Mouse (Mus musculus) forebrain, embryonic 13.5 days (tissue): ENCODE results near the gene Gm9817. TPM values are rescaled to one million over a fixed set of nuclear protein-coding genes. Genes with fewer than 3 reads are reported as not detected.

Experiments
- ATAC-seq: fragments of 200-750 bp; cut with Nextera tagmentation; 2 replicates; pipeline ENCODE4 v1.8.0; 2017
- H3K27ac ChIP-seq: fragments of 300-500 bp; sonication (generic); 2 replicates; pipeline ENCODE4 v1.5.1; 2015; ENCODE audit warnings: inconsistent platforms, mild to moderate bottlenecking, moderate library complexity
- H3K27me3 ChIP-seq: fragments of 300-500 bp; sonication (generic); 2 replicates; pipeline ENCODE4 v1.6.1; 2015; ENCODE audit warnings: mild to moderate bottlenecking, inconsistent platforms
- H3K36me3 ChIP-seq: fragments of 300-500 bp; sonication (generic); 2 replicates; pipeline ENCODE4 v1.6.1; 2015; ENCODE audit warnings: mild to moderate bottlenecking, inconsistent platforms; ENCODE audit not compliant: poor library complexity, severe bottlenecking
- H3K4me1 ChIP-seq: fragments of 300-500 bp; sonication (generic); 2 replicates; pipeline ENCODE4 v1.6.1; 2015; ENCODE audit warnings: inconsistent platforms
- H3K4me2 ChIP-seq: fragments of 300-500 bp; sonication (generic); 2 replicates; pipeline ENCODE4 v1.6.1; 2015; ENCODE audit warnings: inconsistent platforms, mild to moderate bottlenecking, moderate library complexity
- H3K4me3 ChIP-seq: fragments of 300-500 bp; sonication (generic); 2 replicates; pipeline ENCODE4 v1.5.1; 2015; ENCODE audit warnings: mild to moderate bottlenecking, inconsistent platforms
- H3K9ac ChIP-seq: fragments of 300-500 bp; sonication (generic); 2 replicates; pipeline ENCODE4 v1.6.1; 2015; ENCODE audit warnings: mild to moderate bottlenecking, inconsistent platforms
- H3K9me3 ChIP-seq: fragments of 300-500 bp; sonication (generic); replicated peaks from 2 replicates; pipeline ENCODE4 v1.6.1; 2016; ENCODE audit warnings: inconsistent platforms
- WGBS: fragments of 180-500 bp; shearing (Covaris S2); methylation state at CpG from one replicate; pipeline ENCODE4 v1.1.7; 2015; 5-methylcytosine and 5-hydroxymethylcytosine counted together
- polyA plus RNA-seq: library from polyadenylated mRNA; unstranded; fragments of >200 nt; fragmentation: Nextera tagmentation; extraction: Ambion mirVana; gene quantifications from 2 replicates; pipeline ENCODE4 v1.2.1, GENCODE M21; 2015

Gene Gm9817
- polyA plus RNA-seq, 1 experiment from 2014 or later, result not detected

DNA sequence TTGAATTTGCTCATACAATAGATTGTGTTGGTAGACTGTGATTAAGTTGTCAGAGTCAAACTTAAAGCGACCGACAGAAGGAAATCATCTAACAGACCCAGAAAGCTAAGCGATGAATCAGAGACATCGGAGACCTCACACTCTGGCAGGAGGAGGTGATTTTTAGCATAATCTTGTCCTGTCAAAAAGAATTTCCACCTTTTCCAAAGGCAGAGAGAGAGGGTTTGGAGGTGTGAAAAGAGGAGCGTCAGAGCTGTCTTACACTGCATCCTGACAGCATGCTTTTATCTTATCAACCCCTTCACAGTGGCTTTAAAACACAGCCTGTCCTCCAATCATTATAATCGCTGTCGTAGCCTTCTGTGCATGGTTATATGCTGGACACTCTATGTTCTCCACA, 25.7 kb upstream of the Gm9817 start:
- Histone ChIP-seq H3K27ac (no peak overlapping the region), H3K4me2 (no peak overlapping the region), H3K4me3 (no peak overlapping the region), H3K36me3 (no peaks in the 10 kb centered on the region), H3K9me3 (no peaks in the 10 kb centered on the region), H3K9ac (no peak overlapping the region), H3K4me1 (peaks cover 9% of the 10 kb centered on the region; the same call in 1 of the 2 replicates), H3K27me3 (no peaks in the 10 kb centered on the region)
- no peak for ATAC-seq
- WGBS, result 74% methylated on average over 7 of the region's 7 CpGs

GRCm38 (mm10) chr13:45053843-45054242, 24.6 kb upstream of the Gm9817 start:
- no peaks in the 10 kb centered on the region for H3K27me3 ChIP-seq
- no peak overlapping the region for H3K4me2 ChIP-seq
- no peak for ATAC-seq
- 94% methylated on average over 3 of the region's 3 CpGs for WGBS
- H3K4me3 ChIP-seq, result no peak overlapping the region
- H3K4me1 ChIP-seq, result peaks cover 9% of the 10 kb centered on the region; the same call in 1 of the 2 replicates
- H3K9ac ChIP-seq, result no peak overlapping the region
- H3K36me3 ChIP-seq, result no peaks in the 10 kb centered on the region
- H3K27ac ChIP-seq, result no peak overlapping the region
- H3K9me3 ChIP-seq, result no peaks in the 10 kb centered on the region

- Histone ChIP-seq H3K36me3 (no peaks in the 10 kb centered on the region), H3K27me3 (no peaks in the 10 kb centered on the region), H3K4me1 (0 out of 2 replicates have a peak, but pooled peaks cover 4% of the 10 kb centered on the region), H3K9ac (no peak overlapping the region), H3K27ac (no peak overlapping the region), H3K9me3 (no peaks in the 10 kb centered on the region), H3K4me2 (no peak overlapping the region), H3K4me3 (no peak overlapping the region)
- 82% methylated on average over 17 of the region's 17 CpGs for WGBS
- ATAC-seq, result peak; percentile 41; the same call in 1 of the 2 replicates
These were observed 19.3 kb upstream of the Gm9817 start for GRCm38 (mm10) chr13:45059206-45059605.

GRCm38 (mm10) chr13:45063146-45063545, 15.3 kb upstream of the Gm9817 start:
- ATAC-seq, result no peak
- no peak overlapping the region for H3K9ac ChIP-seq
- no peak overlapping the region for H3K27ac ChIP-seq
- H3K4me2 ChIP-seq, result no peak overlapping the region
- no peaks in the 10 kb centered on the region for H3K27me3 ChIP-seq
- 0 out of 2 replicates have a peak, but pooled peaks cover 4% of the 10 kb centered on the region for H3K4me1 ChIP-seq
- no peaks in the 10 kb centered on the region for H3K36me3 ChIP-seq
- no peaks in the 10 kb centered on the region; the same call in 1 of the 2 replicates for H3K9me3 ChIP-seq
- no peak overlapping the region for H3K4me3 ChIP-seq
- 81% methylated on average over 5 of the region's 5 CpGs for WGBS

DNA sequence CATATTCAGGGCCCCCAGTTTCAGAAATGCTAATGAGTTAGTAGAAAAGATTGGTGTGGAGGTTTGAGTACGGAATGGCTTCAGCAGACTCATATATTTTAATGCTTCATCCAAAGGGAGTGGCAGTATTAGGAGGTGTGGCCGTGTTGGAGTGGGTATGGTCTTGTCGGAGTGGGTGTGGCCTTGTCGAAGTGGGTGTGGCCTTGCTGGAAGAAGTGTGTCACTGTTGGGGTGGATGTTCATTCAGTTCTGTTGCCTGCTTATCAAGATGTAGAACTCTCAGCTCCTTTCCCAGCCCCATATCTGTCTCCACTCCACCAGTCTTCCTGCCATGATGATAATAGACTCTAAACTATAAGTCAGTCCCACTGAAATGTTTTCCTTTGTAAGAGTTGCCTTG, 13.5 kb upstream of the Gm9817 start:
- ATAC-seq, result no peak
- Histone ChIP-seq H3K36me3 (no peaks in the 10 kb centered on the region), H3K4me2 (no peak overlapping the region), H3K9me3 (no peaks in the 10 kb centered on the region; the same call in 1 of the 2 replicates), H3K4me3 (no peak overlapping the region), H3K27ac (no peak overlapping the region), H3K27me3 (no peaks in the 10 kb centered on the region), H3K4me1 (no peaks in the 10 kb centered on the region), H3K9ac (no peak overlapping the region)
- 94% methylated on average over 4 of the region's 4 CpGs for WGBS

DNA sequence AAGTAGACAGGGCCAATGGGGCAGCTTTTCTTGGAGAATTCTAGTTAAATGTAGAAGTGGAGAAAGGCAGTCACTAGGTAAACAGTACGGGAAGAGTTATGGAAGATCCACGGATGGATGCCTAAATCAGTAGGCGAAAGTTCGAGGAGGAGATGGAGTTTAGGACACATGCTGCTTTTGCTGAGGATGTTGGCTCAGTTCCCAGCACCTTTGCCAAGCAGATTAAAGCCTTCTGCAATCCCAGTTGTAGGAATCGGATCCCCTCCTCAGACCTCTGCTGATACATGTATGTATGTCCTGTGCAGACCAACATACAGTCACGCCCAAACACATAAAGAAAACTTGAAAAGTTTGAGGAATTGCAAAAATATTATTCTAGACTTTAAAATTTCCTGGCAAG, 8.1 kb upstream of the Gm9817 start:
- H3K9me3 ChIP-seq, result no peaks in the 10 kb centered on the region
- H3K4me2 ChIP-seq, result no peak overlapping the region
- no peak overlapping the region for H3K9ac ChIP-seq
- H3K27me3 ChIP-seq, result no peaks in the 10 kb centered on the region
- no peaks in the 10 kb centered on the region for H3K36me3 ChIP-seq
- no peak overlapping the region for H3K4me3 ChIP-seq
- no peak overlapping the region for H3K27ac ChIP-seq
- no peaks in the 10 kb centered on the region for H3K4me1 ChIP-seq
- 75% methylated on average over 6 of the region's 6 CpGs for WGBS
- no peak for ATAC-seq

GRCm38 (mm10) chr13:45075012-45075411, 3.5 kb upstream of the Gm9817 start:
- no peak overlapping the region for H3K4me2 ChIP-seq
- no peak for ATAC-seq
- H3K27me3 ChIP-seq, result peaks cover 4% of the 10 kb centered on the region; the same call in 1 of the 2 replicates
- H3K4me3 ChIP-seq, result no peak overlapping the region
- no peaks in the 10 kb centered on the region for H3K4me1 ChIP-seq
- H3K27ac ChIP-seq, result no peak overlapping the region
- H3K36me3 ChIP-seq, result no peaks in the 10 kb centered on the region
- no peak overlapping the region for H3K9ac ChIP-seq
- H3K9me3 ChIP-seq, result no peaks in the 10 kb centered on the region

- no peak for ATAC-seq
- Histone ChIP-seq H3K9ac (no peak overlapping the region), H3K4me3 (no peak overlapping the region), H3K27me3 (peaks cover 4% of the 10 kb centered on the region; the same call in 1 of the 2 replicates), H3K4me1 (no peaks in the 10 kb centered on the region), H3K9me3 (peaks cover 6% of the 10 kb centered on the region), H3K27ac (no peak overlapping the region), H3K36me3 (no peaks in the 10 kb centered on the region), H3K4me2 (no peak overlapping the region)
- 93% methylated on average over 2 of the region's 2 CpGs for WGBS
These were observed 2.8 kb upstream of the Gm9817 start for GRCm38 (mm10) chr13:45075715-45076114.

GRCm38 (mm10) chr13:45080771-45081170, 2.3 kb downstream of the Gm9817 start:
- H3K4me2 ChIP-seq, result no peak overlapping the region
- H3K27me3 ChIP-seq, result peaks cover 4% of the 10 kb centered on the region; the same call in 1 of the 2 replicates
- no peak overlapping the region for H3K9ac ChIP-seq
- ATAC-seq, result no peak
- H3K36me3 ChIP-seq, result no peaks in the 10 kb centered on the region
- H3K4me1 ChIP-seq, result 0 out of 2 replicates have a peak, but pooled peaks cover 2% of the 10 kb centered on the region
- WGBS, result 95% methylated on average over 3 of the region's 3 CpGs
- H3K9me3 ChIP-seq, result peaks cover 8% of the 10 kb centered on the region
- H3K4me3 ChIP-seq, result no peak overlapping the region
- H3K27ac ChIP-seq, result no peak overlapping the region

- H3K4me1 ChIP-seq, result 0 out of 2 replicates have a peak, but pooled peaks cover 2% of the 10 kb centered on the region
- H3K4me2 ChIP-seq, result no peak overlapping the region
- ATAC-seq, result no peak
- no peaks in the 10 kb centered on the region for H3K36me3 ChIP-seq
- H3K27ac ChIP-seq, result no peak overlapping the region
- no peak overlapping the region for H3K9ac ChIP-seq
- WGBS, result 45% methylated on average over 5 of the region's 5 CpGs
- no peak overlapping the region for H3K4me3 ChIP-seq
- peaks cover 4% of the 10 kb centered on the region; the same call in 1 of the 2 replicates for H3K27me3 ChIP-seq
- H3K9me3 ChIP-seq, result peaks cover 8% of the 10 kb centered on the region
These were observed 5.2 kb downstream of the Gm9817 start for GRCm38 (mm10) chr13:45083696-45084095.

GRCm38 (mm10) chr13:45088796-45089221, 10.3 kb downstream of the Gm9817 start:
- Histone ChIP-seq H3K27me3 (no peaks in the 10 kb centered on the region), H3K9ac (no peak overlapping the region), H3K27ac (no peak overlapping the region), H3K36me3 (no peaks in the 10 kb centered on the region), H3K4me3 (no peak overlapping the region), H3K9me3 (no peaks in the 10 kb centered on the region), H3K4me2 (no peak overlapping the region), H3K4me1 (no peaks in the 10 kb centered on the region)
- 76% methylated on average over 2 of the region's 2 CpGs for WGBS
- ATAC-seq, result no peak

- Histone ChIP-seq H3K9ac (no peak overlapping the region), H3K27me3 (no peaks in the 10 kb centered on the region), H3K27ac (no peak overlapping the region), H3K36me3 (no peaks in the 10 kb centered on the region), H3K4me2 (no peak overlapping the region), H3K4me1 (no peaks in the 10 kb centered on the region), H3K4me3 (no peak overlapping the region), H3K9me3 (no peaks in the 10 kb centered on the region)
- no peak for ATAC-seq
- WGBS, result 87% methylated on average over 13 of the region's 13 CpGs
These were observed 11.4 kb downstream of the Gm9817 start for GRCm38 (mm10) chr13:45089846-45090245.

DNA sequence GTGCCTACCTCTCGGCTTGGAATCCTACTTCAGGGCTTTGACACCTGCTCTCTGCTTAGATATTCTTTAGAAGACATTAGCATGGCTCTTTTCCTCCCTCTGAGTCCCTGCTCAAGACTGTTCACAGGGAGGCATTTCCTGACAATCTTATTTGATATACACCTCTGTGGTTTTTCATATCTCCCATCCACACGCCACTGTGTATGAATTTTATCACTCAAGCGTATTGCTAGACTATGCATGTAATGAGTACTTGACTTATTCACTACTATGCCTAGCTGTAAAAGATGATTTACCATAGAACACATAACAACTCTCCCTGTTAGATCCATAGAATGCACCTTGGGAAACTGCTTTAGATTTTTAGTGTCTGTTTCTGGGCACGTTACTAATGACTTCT, 14.3 kb downstream of the Gm9817 start:
- no peak for ATAC-seq
- H3K9ac ChIP-seq, result no peak overlapping the region
- H3K27ac ChIP-seq, result no peak overlapping the region
- H3K9me3 ChIP-seq, result no peaks in the 10 kb centered on the region
- no peaks in the 10 kb centered on the region for H3K36me3 ChIP-seq
- H3K4me2 ChIP-seq, result no peak overlapping the region
- 93% methylated on average over 4 of the region's 4 CpGs for WGBS
- no peaks in the 10 kb centered on the region for H3K4me1 ChIP-seq
- no peak overlapping the region for H3K4me3 ChIP-seq
- no peaks in the 10 kb centered on the region for H3K27me3 ChIP-seq
